Mouse (Mus musculus) MEL (cell line): ENCODE data around the gene Cdk17. TPM values are rescaled to one million over a fixed set of nuclear protein-coding genes. Genes with fewer than 3 reads are reported as not detected.

Experiments
- DNase-seq: peaks from one replicate; pipeline ENCODE4 v3.0.0; 2011; ENCODE audit warnings: low read depth, low spot score
- H3K27ac ChIP-seq: 2 replicates; pipeline ENCODE4 v1.5.1; 2012; ENCODE audit warnings: low read depth, mild to moderate bottlenecking, control low read depth, low read length, moderate library complexity; ENCODE audit not compliant: control insufficient read depth
- H3K27me3 ChIP-seq, 2 experiments: fragments of 150-350 bp in 1 of 2; sonication (generic) in 1 of 2; 2 replicates each; pipeline ENCODE4 v1.6.1; 2012; ENCODE audit warnings: low read length in 2 of 2, mild to moderate bottlenecking in 2 of 2, improper control_type of control experiment in 1 of 2, moderate library complexity in 1 of 2; ENCODE audit not compliant: insufficient read depth in 2 of 2, control insufficient read depth in 1 of 2
- H3K36me3 ChIP-seq, 2 experiments: 2 replicates each; pipeline ENCODE4 v1.6.1; 2012 to 2014; ENCODE audit warnings: low read length in 2 of 2, improper control_type of control experiment in 1 of 2, inconsistent platforms in 1 of 2, mild to moderate bottlenecking in 1 of 2; ENCODE audit not compliant: insufficient read depth in 2 of 2, control insufficient read depth in 1 of 2
- H3K4me1 ChIP-seq, 2 experiments: fragments of 150-350 bp in 1 of 2; sonication (generic) in 1 of 2; 2 replicates each; pipeline ENCODE4 v1.6.1; 2012; ENCODE audit warnings: low read length in 2 of 2, improper control_type of control experiment in 1 of 2, mild to moderate bottlenecking in 1 of 2; ENCODE audit not compliant: insufficient read depth in 2 of 2, control insufficient read depth in 1 of 2
- H3K4me3 ChIP-seq, 2 experiments: fragments of 150-350 bp in 1 of 2; sonication (generic) in 1 of 2; 2 replicates each; pipeline ENCODE4 v1.5.1; 2012; ENCODE audit warnings: low read depth in 2 of 2, low read length in 2 of 2, mild to moderate bottlenecking in 2 of 2, moderate library complexity in 2 of 2, control low read depth in 1 of 2, improper control_type of control experiment in 1 of 2; ENCODE audit not compliant: control insufficient read depth in 1 of 2, insufficient read depth in 1 of 2
- H3K79me2 ChIP-seq: 2 replicates; pipeline ENCODE4 v1.6.1; 2012; ENCODE audit warnings: mild to moderate bottlenecking, low read length, moderate library complexity; ENCODE audit not compliant: control insufficient read depth, poor library complexity, insufficient read depth
- H3K9ac ChIP-seq: 2 replicates; pipeline ENCODE4 v1.6.1; 2012; ENCODE audit warnings: low read depth, mild to moderate bottlenecking, control low read depth, low read length, moderate library complexity; ENCODE audit not compliant: control insufficient read depth, poor library complexity, severe bottlenecking
- H3K9me3 ChIP-seq: fragments of 150-350 bp; sonication (generic); replicated peaks from 2 replicates; pipeline ENCODE4 v1.6.1; 2012; ENCODE audit warnings: mild to moderate bottlenecking, low read length, improper control_type of control experiment, moderate library complexity; ENCODE audit not compliant: insufficient read depth
- BHLHE40 ChIP-seq: IDR thresholded peaks from 2 replicates; pipeline ENCODE4 v1.6.1; 2012; ENCODE audit warnings: low read depth, mild to moderate bottlenecking, inconsistent platforms, low read length, improper control_type of control experiment, borderline replicate concordance
- CHD1 ChIP-seq: IDR thresholded peaks from 2 replicates; pipeline ENCODE4 v1.6.1; 2012; ENCODE audit warnings: low read depth, mild to moderate bottlenecking, inconsistent platforms, low read length, improper control_type of control experiment
- CHD2 ChIP-seq: IDR thresholded peaks from 2 replicates; pipeline ENCODE4 v1.6.1; 2011; ENCODE audit warnings: low read length, improper control_type of control experiment
- E2F4 ChIP-seq: IDR thresholded peaks from 2 replicates; pipeline ENCODE4 v1.6.1; 2011; ENCODE audit warnings: low read depth, low read length, improper control_type of control experiment, borderline replicate concordance
- EP300 ChIP-seq, 2 experiments: IDR thresholded peaks; 2 replicates each; pipeline ENCODE4 v1.6.1; 2011; ENCODE audit warnings: improper control_type of control experiment in 2 of 2, low read length in 2 of 2, low read depth in 1 of 2, mild to moderate bottlenecking in 1 of 2
- ETS1 ChIP-seq: IDR thresholded peaks from 2 replicates; pipeline ENCODE4 v1.6.1; 2012; ENCODE audit warnings: low read depth, mild to moderate bottlenecking, inconsistent platforms, low read length, improper control_type of control experiment, moderate library complexity
- GABPA ChIP-seq: IDR thresholded peaks from 2 replicates; pipeline ENCODE4 v1.6.1; 2012; ENCODE audit warnings: low read depth, mild to moderate bottlenecking, inconsistent platforms, low read length, improper control_type of control experiment, moderate library complexity
- GATA1 ChIP-seq: IDR thresholded peaks from 2 replicates; pipeline ENCODE4 v1.6.1; 2011; ENCODE audit warnings: low read depth, low read length, improper control_type of control experiment
- KAT2A ChIP-seq: conservative IDR thresholded peaks from 2 replicates; pipeline ENCODE4 v1.6.1; 2012; ENCODE audit warnings: low read depth, low read length, improper control_type of control experiment, inconsistent platforms
- MAFK ChIP-seq: IDR thresholded peaks from 2 replicates; pipeline ENCODE4 v1.6.1; 2011; ENCODE audit warnings: low read depth, mild to moderate bottlenecking, low read length, improper control_type of control experiment, borderline replicate concordance
- MEF2A ChIP-seq: IDR thresholded peaks from 2 replicates; pipeline ENCODE4 v1.6.1; 2014; ENCODE audit warnings: low read depth, mild to moderate bottlenecking, inconsistent platforms, low read length, improper control_type of control experiment; ENCODE audit not compliant: poor library complexity, insufficient replicate concordance, severe bottlenecking; ENCODE audit errors: extremely low read depth
- MXI1 ChIP-seq: IDR thresholded peaks from 2 replicates; pipeline ENCODE4 v1.6.1; 2011; ENCODE audit warnings: mild to moderate bottlenecking, low read depth, low read length, improper control_type of control experiment
- MYC ChIP-seq: IDR thresholded peaks from 2 replicates; pipeline ENCODE4 v1.6.1; 2011; ENCODE audit warnings: low read depth, mild to moderate bottlenecking, low read length, improper control_type of control experiment, moderate library complexity
- NRF1 ChIP-seq: IDR thresholded peaks from 2 replicates; pipeline ENCODE4 v1.6.1; 2014; ENCODE audit warnings: low read depth, mild to moderate bottlenecking, inconsistent platforms, low read length, improper control_type of control experiment, moderate library complexity; ENCODE audit not compliant: poor library complexity, insufficient read depth, severe bottlenecking
- POLR2A ChIP-seq, 2 experiments: IDR thresholded peaks; 2 replicates each; pipeline ENCODE4 v1.6.1; 2011 to 2012; ENCODE audit warnings: low read length in 2 of 2, mild to moderate bottlenecking in 2 of 2, control low read depth in 1 of 2, improper control_type of control experiment in 1 of 2, low read depth in 1 of 2, moderate library complexity in 1 of 2; ENCODE audit not compliant: control insufficient read depth in 1 of 2, insufficient read depth in 1 of 2, poor library complexity in 1 of 2
- SIN3A ChIP-seq: IDR thresholded peaks from 2 replicates; pipeline ENCODE4 v1.6.1; 2012; ENCODE audit warnings: low read length, improper control_type of control experiment, inconsistent platforms
- SMC3 ChIP-seq: IDR thresholded peaks from 2 replicates; pipeline ENCODE4 v1.6.1; 2011; ENCODE audit warnings: low read depth, low read length, improper control_type of control experiment
- TAL1 ChIP-seq: IDR thresholded peaks from 2 replicates; pipeline ENCODE4 v1.6.1; 2012; ENCODE audit warnings: mild to moderate bottlenecking, inconsistent platforms, low read length, moderate library complexity, mixed read lengths
- TBP ChIP-seq: IDR thresholded peaks from 2 replicates; pipeline ENCODE4 v1.8.0; 2011; ENCODE audit warnings: low read depth, low read length, improper control_type of control experiment
- UBTF ChIP-seq: IDR thresholded peaks from 2 replicates; pipeline ENCODE4 v1.6.1; 2012; ENCODE audit warnings: low read depth, mild to moderate bottlenecking, inconsistent platforms, low read length, improper control_type of control experiment, moderate library complexity, borderline replicate concordance; ENCODE audit not compliant: insufficient read depth
- USF1 ChIP-seq: IDR thresholded peaks from 2 replicates; pipeline ENCODE4 v1.6.1; 2014; ENCODE audit warnings: low read depth, mild to moderate bottlenecking, inconsistent platforms, low read length, improper control_type of control experiment, moderate library complexity
- ZC3H11A ChIP-seq: IDR thresholded peaks from 2 replicates; pipeline ENCODE4 v1.6.1; 2012; ENCODE audit warnings: low read depth, mild to moderate bottlenecking, inconsistent platforms, low read length, improper control_type of control experiment
- ZKSCAN1 ChIP-seq: IDR thresholded peaks from 2 replicates; pipeline ENCODE4 v1.6.1; 2012; ENCODE audit warnings: low read depth, mild to moderate bottlenecking, inconsistent platforms, low read length, improper control_type of control experiment, moderate library complexity
- polyA plus RNA-seq, 2 experiments: library from polyadenylated mRNA; stranded (reverse) in 1 of 2; unstranded in 1 of 2; fragments of >175 nt in 1 of 2; fragments of >200 nt in 1 of 2; gene quantifications; 2 replicates each; pipeline versions ENCODE4 v1.2.1 to v1.2.4; 2012; ENCODE audit warnings: low replicate concordance in 2 of 2, low read depth in 1 of 2; ENCODE audit not compliant: insufficient read length in 2 of 2, insufficient read depth in 1 of 2, missing spikeins in 1 of 2
- total RNA-seq: library from RNA; depleted of rRNA; stranded (reverse); fragments of 300-350 nt; gene quantifications from 2 replicates; pipeline ENCODE4 v1.2.3, GENCODE M21; 2012

Cdk17 gene
- total and polyA plus RNA-seq, 3 experiments: 25.6 to 155 (median 32.9) TPM

DNA sequence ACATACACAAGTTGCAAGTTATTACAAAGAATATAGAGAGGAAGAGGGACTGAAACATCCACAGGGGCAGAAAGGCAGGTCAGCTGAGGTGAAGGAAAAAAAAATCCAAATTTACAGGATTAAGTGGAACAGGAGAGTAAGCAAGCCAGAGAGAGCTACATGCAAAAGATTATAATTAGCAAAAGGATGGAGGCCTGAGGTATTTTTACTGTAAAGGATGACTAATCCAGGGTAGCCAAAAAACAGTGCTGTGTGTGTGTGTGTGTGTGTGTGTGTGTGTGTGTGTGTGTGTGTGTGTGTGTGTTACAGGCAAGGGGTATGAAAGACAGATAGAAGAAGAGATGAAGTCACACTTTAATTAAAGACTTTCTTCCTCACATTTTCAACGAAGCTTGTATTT is 31.3 kb upstream of the Cdk17 start:
- DNase-seq: no peak
- peaks cover 4 to 18% of the 10 kb centered on the region in 2 experiments for H3K4me1 ChIP-seq
- H3K27ac ChIP-seq: no peak overlapping the region
- H3K4me3 ChIP-seq: no peak overlapping the region
- peaks cover 1 to 22% of the 10 kb centered on the region in 2 experiments for H3K36me3 ChIP-seq
- TF ChIP-seq SMC3: no peak
- TF ChIP-seq ZKSCAN1: no peak
- no peak for TF ChIP-seq KAT2A
- no peak for TF ChIP-seq USF1
- TF ChIP-seq UBTF: no peak
- no peak for TF ChIP-seq POLR2A (IDR thresholded peaks at IDR 0.05; ENCODE audit: control insufficient read depth in 1 of 2, insufficient read depth in 1 of 2, low read depth in 1 of 2, low read length in 2 of 2, poor library complexity in 1 of 2)
- TF ChIP-seq GATA1: no peak
- TF ChIP-seq TAL1: no peak
- TF ChIP-seq GABPA: no peak
- no peaks in the 10 kb centered on the region for H3K79me2 ChIP-seq
- H3K9ac ChIP-seq: no peak overlapping the region
- no peaks in the 10 kb centered on the region for H3K9me3 ChIP-seq
- H3K27me3 ChIP-seq: no peaks in the 10 kb centered on the region

DNA sequence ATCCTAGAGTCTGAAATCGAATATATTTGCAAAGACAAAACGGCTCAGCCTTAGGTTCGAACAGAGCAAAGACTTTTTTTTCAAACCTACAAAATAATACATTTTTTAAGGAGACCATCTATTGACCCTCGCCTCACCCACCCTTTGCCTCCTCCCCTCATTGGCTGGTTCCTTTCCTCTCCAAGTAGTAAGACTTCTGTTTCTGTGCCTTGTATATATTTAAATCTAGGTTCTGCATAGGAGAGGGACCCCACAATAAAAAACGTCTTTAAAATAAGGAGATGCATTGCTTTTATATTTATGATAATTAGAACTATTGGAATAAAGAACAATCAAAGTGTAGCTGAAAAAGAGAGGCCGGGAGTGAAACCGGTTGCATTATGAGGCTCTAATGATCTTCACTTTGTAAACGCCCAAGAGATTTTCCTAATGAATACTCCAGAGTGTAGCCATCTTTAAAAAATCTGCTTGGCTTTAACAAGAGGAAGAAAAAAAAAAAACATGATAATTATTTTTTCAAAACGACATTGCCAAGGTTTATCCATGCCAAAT is 30.7 kb upstream of the Cdk17 start:
- H3K36me3 ChIP-seq: peaks cover 1 to 17% of the 10 kb centered on the region in 2 experiments
- no peak for DNase-seq
- peaks cover 4 to 15% of the 10 kb centered on the region in 2 experiments for H3K4me1 ChIP-seq
- TF ChIP-seq MXI1: no peak
- no peak for TF ChIP-seq SIN3A
- TF ChIP-seq TBP: no peak
- no peak for TF ChIP-seq KAT2A
- TF ChIP-seq MYC: no peak
- TF ChIP-seq ZC3H11A: no peak
- TF ChIP-seq MEF2A: no peak
- no peak for TF ChIP-seq NRF1
- TF ChIP-seq CHD1: no peak
- no peak for TF ChIP-seq UBTF
- no peak for TF ChIP-seq GABPA
- TF ChIP-seq EP300 (IDR thresholded peaks at IDR 0.05; ENCODE audit: low read depth in 1 of 2, low read length in 2 of 2): no peak
- TF ChIP-seq MAFK: no peak
- no peak for TF ChIP-seq CHD2
- no peak for TF ChIP-seq ZKSCAN1
- no peak for TF ChIP-seq E2F4
- TF ChIP-seq POLR2A (IDR thresholded peaks at IDR 0.05; ENCODE audit: control insufficient read depth in 1 of 2, insufficient read depth in 1 of 2, low read depth in 1 of 2, low read length in 2 of 2, poor library complexity in 1 of 2): no peak
- no peak for TF ChIP-seq BHLHE40
- TF ChIP-seq ETS1: no peak
- no peak for TF ChIP-seq SMC3
- TF ChIP-seq, all 39 proteins: peak for 0
- no peaks in the 10 kb centered on the region for H3K79me2 ChIP-seq
- H3K4me3 ChIP-seq: no peak overlapping the region
- H3K27ac ChIP-seq: no peak overlapping the region
- H3K9ac ChIP-seq: no peak overlapping the region
- H3K9me3 ChIP-seq: no peaks in the 10 kb centered on the region
- H3K27me3 ChIP-seq: no peaks in the 10 kb centered on the region
